Mouse (Mus musculus): Measurements from ENCODE around the gene Hmox2.
"Not testable (repeated sequence)": the region's sequence is repeated elsewhere in the genome, so short reads cannot be mapped to it uniquely, and the experiment has no call there.

Hmox2 gene

GRCm38 (mm10) chr16:4730776-4731358 is 4.7 kb downstream of the Hmox2 start:
- TF ChIP-seq POU5F1 (IDR thresholded peaks at IDR 0.05; ENCODE audit: borderline replicate concordance, low read length) (no peak), CTCF (conservative IDR thresholded peaks at IDR 0.05; ENCODE audit: low read length) (no peak), NANOG (IDR thresholded peaks at IDR 0.05; ENCODE audit: borderline replicate concordance, low read length) (no peak)
- H3K4me1 ChIP-seq (replicated peaks; ENCODE audit: low read depth, low read length): peaks cover 12% of the 10 kb centered on the region
- peaks cover 8% of the 10 kb centered on the region; the same call in 1 of the 2 replicates for H3K36me3 ChIP-seq (ENCODE audit: insufficient read depth, low read length)
- H3K4me3 ChIP-seq (replicated peaks; ENCODE audit: low read length): no peak overlapping the region
- H3K27me3 ChIP-seq (ENCODE audit: insufficient read depth, low read length): 0 out of 2 replicates have a peak, but pooled peaks cover 6% of the 10 kb centered on the region
- H3K9me3 ChIP-seq (ENCODE audit: low read length): peaks cover 10% of the 10 kb centered on the region

GRCm38 (mm10) chr16:4736262-4736661 is 10.1 kb downstream of the Hmox2 start:
- Histone ChIP-seq H3K4me1 (replicated peaks; ENCODE audit: low read depth, low read length) (0 out of 2 replicates have a peak, but pooled peaks cover 4% of the 10 kb centered on the region), H3K36me3 (ENCODE audit: insufficient read depth, low read length) (peaks cover 8% of the 10 kb centered on the region; the same call in 1 of the 2 replicates), H3K27me3 (ENCODE audit: insufficient read depth, low read length) (no peaks in the 10 kb centered on the region), H3K4me3 (replicated peaks; ENCODE audit: low read length) (no peak overlapping the region), H3K9me3 (ENCODE audit: low read length) (peaks cover 59% of the 10 kb centered on the region)
- TF ChIP-seq CTCF (conservative IDR thresholded peaks at IDR 0.05; ENCODE audit: low read length): no peak
- TF ChIP-seq NANOG (IDR thresholded peaks at IDR 0.05; ENCODE audit: borderline replicate concordance, low read length): no peak
- TF ChIP-seq POU5F1 (IDR thresholded peaks at IDR 0.05; ENCODE audit: borderline replicate concordance, low read length): no peak

GRCm38 (mm10) chr16:4739994-4740393 is 13.8 kb downstream of the Hmox2 start:
- Histone ChIP-seq H3K9me3 (ENCODE audit: low read length) (peaks cover 79% of the 10 kb centered on the region), H3K4me1 (replicated peaks; ENCODE audit: low read depth, low read length) (no peaks in the 10 kb centered on the region), H3K36me3 (ENCODE audit: insufficient read depth, low read length) (peaks cover 19% of the 10 kb centered on the region; the same call in 1 of the 2 replicates), H3K4me3 (replicated peaks; ENCODE audit: low read length) (no peak overlapping the region), H3K27me3 (ENCODE audit: insufficient read depth, low read length) (no peaks in the 10 kb centered on the region)
- TF ChIP-seq POU5F1 (IDR thresholded peaks at IDR 0.05; ENCODE audit: borderline replicate concordance, low read length) (no peak), CTCF (conservative IDR thresholded peaks at IDR 0.05; ENCODE audit: low read length) (no peak), NANOG (IDR thresholded peaks at IDR 0.05; ENCODE audit: borderline replicate concordance, low read length) (no peak)

GRCm38 (mm10) chr16:4742186-4742585 is 16.0 kb downstream of the Hmox2 start:
- peaks cover 59% of the 10 kb centered on the region for H3K9me3 ChIP-seq (ENCODE audit: low read length)
- no peaks in the 10 kb centered on the region for H3K27me3 ChIP-seq (ENCODE audit: insufficient read depth, low read length)
- H3K4me3 ChIP-seq (replicated peaks; ENCODE audit: low read length): peak overlapping the region; percentile 17; the same call in 1 of the 2 replicates
- TF ChIP-seq POU5F1 (IDR thresholded peaks at IDR 0.05; ENCODE audit: borderline replicate concordance, low read length): no peak
- TF ChIP-seq CTCF (conservative IDR thresholded peaks at IDR 0.05; ENCODE audit: low read length): no peak
- TF ChIP-seq NANOG (IDR thresholded peaks at IDR 0.05; ENCODE audit: borderline replicate concordance, low read length): no peak
- peaks cover 12% of the 10 kb centered on the region; the same call in 1 of the 2 replicates for H3K36me3 ChIP-seq (ENCODE audit: insufficient read depth, low read length)
- no peaks in the 10 kb centered on the region for H3K4me1 ChIP-seq (replicated peaks; ENCODE audit: low read depth, low read length)

- TF ChIP-seq CTCF (conservative IDR thresholded peaks at IDR 0.05; ENCODE audit: low read length): no peak
- TF ChIP-seq POU5F1 (IDR thresholded peaks at IDR 0.05; ENCODE audit: borderline replicate concordance, low read length): no peak
- no peak for TF ChIP-seq NANOG (IDR thresholded peaks at IDR 0.05; ENCODE audit: borderline replicate concordance, low read length)
- Histone ChIP-seq H3K27me3 (ENCODE audit: insufficient read depth, low read length) (no peaks in the 10 kb centered on the region), H3K4me1 (replicated peaks; ENCODE audit: low read depth, low read length) (peaks cover 2% of the 10 kb centered on the region; the same call in 1 of the 2 replicates), H3K36me3 (ENCODE audit: insufficient read depth, low read length) (peaks cover 12% of the 10 kb centered on the region; the same call in 1 of the 2 replicates), H3K9me3 (ENCODE audit: low read length) (peaks cover 48% of the 10 kb centered on the region), H3K4me3 (replicated peaks; ENCODE audit: low read length) (no peak overlapping the region)
These were observed 26.0 kb downstream of the Hmox2 start for GRCm38 (mm10) chr16:4752155-4752554.

- Histone ChIP-seq H3K36me3 (ENCODE audit: insufficient read depth, low read length) (peaks cover 12% of the 10 kb centered on the region; the same call in 1 of the 2 replicates), H3K4me3 (replicated peaks; ENCODE audit: low read length) (no peak overlapping the region), H3K27me3 (ENCODE audit: insufficient read depth, low read length) (no peaks in the 10 kb centered on the region), H3K4me1 (replicated peaks; ENCODE audit: low read depth, low read length) (peaks cover 9% of the 10 kb centered on the region; the same call in 1 of the 2 replicates), H3K9me3 (ENCODE audit: low read length) (peaks cover 48% of the 10 kb centered on the region)
- TF ChIP-seq CTCF (conservative IDR thresholded peaks at IDR 0.05; ENCODE audit: low read length) (no peak), POU5F1 (IDR thresholded peaks at IDR 0.05; ENCODE audit: borderline replicate concordance, low read length) (no peak), NANOG (IDR thresholded peaks at IDR 0.05; ENCODE audit: borderline replicate concordance, low read length) (no peak)
These were observed 27.9 kb downstream of the Hmox2 start for GRCm38 (mm10) chr16:4754045-4754444.

- not testable (repeated sequence) for H3K36me3 ChIP-seq (ENCODE audit: insufficient read depth, low read length); H3K4me1 ChIP-seq (replicated peaks; ENCODE audit: low read depth, low read length); H3K27me3 ChIP-seq (ENCODE audit: insufficient read depth, low read length)
- Histone ChIP-seq H3K9me3 (ENCODE audit: low read length) (peaks cover 29% of the 10 kb centered on the region), H3K4me3 (replicated peaks; ENCODE audit: low read length) (peak overlapping the region; percentile 67)
These were observed 30.6 kb downstream of the Hmox2 start for GRCm38 (mm10) chr16:4756660-4757335.

- Histone ChIP-seq H3K4me1 (replicated peaks; ENCODE audit: low read depth, low read length) (peaks cover 4% of the 10 kb centered on the region; the same call in 1 of the 2 replicates), H3K9me3 (ENCODE audit: low read length) (no peaks in the 10 kb centered on the region), H3K36me3 (ENCODE audit: insufficient read depth, low read length) (peaks cover 47% of the 10 kb centered on the region), H3K27me3 (ENCODE audit: insufficient read depth, low read length) (no peaks in the 10 kb centered on the region), H3K4me3 (replicated peaks; ENCODE audit: low read length) (no peak overlapping the region)
- no peak for TF ChIP-seq NANOG (IDR thresholded peaks at IDR 0.05; ENCODE audit: borderline replicate concordance, low read length)
- no peak for TF ChIP-seq POU5F1 (IDR thresholded peaks at IDR 0.05; ENCODE audit: borderline replicate concordance, low read length)
- TF ChIP-seq CTCF (conservative IDR thresholded peaks at IDR 0.05; ENCODE audit: low read length): no peak
These were observed 36.3 kb downstream of the Hmox2 start for GRCm38 (mm10) chr16:4762437-4762836.
